Mouse (Mus musculus) large intestine, adult 2 months (tissue): ENCODE measurements at regions not wholly inside any gene's neighbourhood (a gene's known extent, or its start where the extent isn't known, plus 50 kb on each side); places are given as distances from the start of the nearest gene placed in this dataset.

Source experiments
- DNase-seq: peaks from one replicate; pipeline ENCODE4 v3.0.0-alpha.2; 2012; ENCODE audit warnings: low read depth, low spot score
- WGBS: fragments of 180-500 bp; shearing (Covaris S2); methylation state at CpG from one replicate; pipeline ENCODE4 v1.1.7; 2018; 5-methylcytosine and 5-hydroxymethylcytosine counted together

DNA sequence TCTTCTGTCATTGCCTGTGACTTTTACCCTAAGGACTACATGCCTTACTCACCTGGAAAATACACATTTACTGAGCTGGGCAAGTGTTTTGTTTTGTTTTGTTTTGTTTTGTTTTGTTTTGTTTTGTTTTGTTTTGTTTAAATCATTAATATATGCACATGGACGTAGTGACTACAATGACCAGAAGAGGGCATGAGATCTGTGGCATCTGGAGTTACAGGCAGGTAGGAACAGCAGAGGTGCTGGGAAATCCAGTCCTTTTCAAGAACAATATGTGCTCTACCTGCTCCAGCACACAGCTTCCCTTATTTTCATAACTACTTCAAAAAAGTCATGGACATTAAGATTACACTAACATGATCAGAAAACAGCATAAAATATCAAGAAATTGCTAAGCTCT lies 324.4 kb upstream of the Thbs1 start:
- no peak for DNase-seq
- WGBS = 83% methylated on average over 1 of the region's 1 CpGs

DNA sequence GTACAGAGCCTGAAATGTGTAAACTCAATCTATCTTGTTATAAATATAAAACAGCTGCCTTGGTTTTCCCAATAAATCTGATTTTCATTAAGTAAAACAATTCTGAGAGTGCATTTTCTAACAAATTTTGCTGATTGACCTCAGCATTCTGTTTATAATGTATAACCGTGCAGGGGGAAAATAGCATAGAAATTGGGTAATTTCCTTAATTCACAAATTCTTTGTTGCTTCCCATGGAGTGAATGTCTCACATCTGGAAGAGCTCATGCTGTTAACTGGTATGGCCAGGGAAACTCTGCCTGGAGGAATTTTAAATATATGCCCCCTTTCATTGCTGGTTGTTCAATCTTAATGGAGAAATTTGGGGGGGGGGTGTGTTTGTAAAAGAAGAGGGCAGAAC lies 317.4 kb upstream of the Thbs1 start:
- 91% methylated on average over 1 of the region's 1 CpGs for WGBS

DNA sequence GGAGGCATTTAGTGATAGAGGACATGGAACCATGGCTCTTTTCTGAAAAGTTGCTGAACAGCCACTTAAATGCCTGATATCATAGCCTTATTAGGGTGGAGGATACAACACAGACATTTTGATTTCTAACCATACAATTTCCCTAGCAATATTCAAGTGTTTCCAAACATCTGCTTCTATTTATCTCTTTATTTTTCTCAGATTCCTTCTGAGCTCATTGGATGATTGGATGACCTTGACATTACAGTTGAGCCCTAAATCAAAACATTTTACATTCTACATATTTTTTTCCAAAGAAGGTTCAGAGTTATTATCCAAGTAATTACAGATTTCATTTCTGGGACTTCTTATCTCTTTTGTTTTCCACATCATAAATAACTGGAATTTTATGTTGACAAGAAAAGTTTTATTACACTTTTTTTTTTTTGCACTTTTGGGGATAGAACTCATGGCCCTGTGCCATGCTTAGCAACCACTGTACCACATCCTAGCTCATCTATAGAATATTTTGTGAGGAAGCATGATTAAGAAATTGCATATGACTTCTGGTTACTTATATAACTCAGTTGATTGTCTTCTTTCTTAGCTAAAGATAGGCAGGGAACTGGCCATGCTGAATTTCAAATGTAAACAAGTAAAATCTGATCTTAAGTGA lies 309.6 kb upstream of the Thbs1 start:
- no peak for DNase-seq

More for the DNA sequence above, 317.4 kb upstream of the Thbs1 start:
- no peak for DNase-seq

DNA sequence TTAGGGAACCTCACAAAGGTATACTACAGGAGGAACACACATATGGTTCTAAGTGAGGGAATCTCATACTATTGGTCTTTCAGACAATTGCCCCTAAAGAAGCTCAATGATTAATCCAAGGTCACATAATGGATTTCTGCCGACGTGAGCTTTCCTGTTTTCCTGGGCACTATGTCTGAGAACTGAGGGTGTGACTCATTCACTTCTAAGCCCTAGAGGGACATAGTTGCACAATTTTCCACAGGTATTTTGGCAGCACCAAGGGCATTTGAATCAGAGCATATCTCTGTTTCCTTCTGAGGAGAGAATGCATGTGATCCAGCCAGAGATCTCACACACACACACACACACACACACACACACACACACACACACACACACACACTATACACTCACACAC lies 309.0 kb upstream of the Thbs1 start:
- WGBS = 21% methylated on average over 2 of the region's 2 CpGs
- no peak for DNase-seq

DNA sequence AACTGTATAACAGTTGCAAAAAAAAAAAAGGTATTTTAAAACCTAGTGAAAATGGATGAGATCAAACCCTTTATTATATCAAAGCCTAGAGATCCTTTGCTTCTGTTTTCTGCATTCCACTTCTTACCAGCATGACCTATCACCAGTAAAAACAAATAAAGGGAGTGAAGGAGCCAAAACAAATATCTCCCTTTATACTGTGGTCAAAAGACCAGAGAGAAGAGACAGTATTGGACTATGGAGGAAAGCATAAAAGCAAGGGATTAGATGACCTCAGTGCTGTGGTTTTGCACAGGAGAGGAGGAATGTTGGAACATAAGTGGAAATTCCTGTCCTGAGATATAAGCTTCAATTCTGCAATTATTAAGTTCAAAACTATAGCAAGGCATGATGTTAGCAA lies 307.0 kb upstream of the Thbs1 start:
- DNase-seq = no peak

DNA sequence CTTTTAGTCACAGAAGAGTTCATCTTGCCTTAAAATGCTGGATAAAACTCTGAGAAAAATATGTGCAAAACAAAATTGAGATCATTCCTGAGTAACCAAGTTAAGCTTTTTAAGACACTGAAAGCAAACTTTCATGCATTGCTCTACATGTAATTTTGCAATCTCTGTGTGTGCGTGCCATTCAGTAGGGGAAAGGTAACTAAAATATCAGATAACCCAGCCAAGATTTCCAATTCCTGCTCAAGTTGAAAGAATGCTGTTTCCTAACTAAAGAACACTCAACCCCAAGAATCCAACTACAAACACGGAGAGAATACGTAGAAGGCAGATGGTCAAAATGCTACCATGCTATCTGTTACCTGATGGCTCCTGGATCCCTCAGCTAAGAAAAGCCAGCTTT lies 304.6 kb upstream of the Thbs1 start:
- WGBS = 84% methylated on average over 3 of the region's 3 CpGs
- no peak for DNase-seq

DNA sequence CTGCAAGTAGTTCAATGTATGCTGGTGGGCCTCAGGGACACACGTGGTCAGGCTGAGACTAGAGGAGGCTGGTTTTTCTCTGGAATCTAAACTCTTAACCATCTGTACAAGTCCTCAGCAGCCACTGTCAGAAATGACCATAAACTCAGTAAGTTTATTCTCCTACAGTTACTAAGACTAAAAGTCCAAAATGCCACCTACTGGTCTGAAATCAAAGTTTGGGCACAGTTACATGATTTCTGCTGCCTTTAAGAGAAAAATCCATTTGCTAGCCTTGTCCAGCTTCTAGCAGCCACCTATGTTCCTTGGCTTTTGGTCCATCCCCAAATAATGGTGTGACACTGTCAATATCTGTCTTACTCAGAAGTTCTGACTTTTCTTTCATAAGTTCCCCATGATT lies 300.2 kb upstream of the Thbs1 start:
- WGBS = 59% methylated on average over 1 of the region's 1 CpGs
- DNase-seq = no peak

DNA sequence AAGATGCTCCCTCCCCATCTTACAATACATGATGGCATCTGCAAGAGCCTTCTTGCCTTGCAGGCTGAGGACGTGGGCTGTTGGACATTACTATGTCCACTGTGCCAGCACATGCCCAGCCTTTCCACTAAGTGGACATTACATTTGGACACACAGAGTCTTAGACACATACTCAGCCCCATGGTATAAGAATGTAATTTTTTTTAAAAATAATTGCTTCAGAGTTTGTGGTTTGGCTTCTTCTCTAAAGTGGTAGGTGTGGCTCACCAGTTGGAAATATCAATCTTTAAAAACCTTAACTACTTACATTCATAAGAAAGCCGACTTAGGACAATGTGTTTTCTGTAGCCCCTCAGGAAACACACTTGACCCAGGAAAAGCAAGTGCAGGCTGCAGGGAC lies 299.7 kb upstream of the Thbs1 start:
- 75% methylated on average over 2 of the region's 2 CpGs for WGBS
- no peak for DNase-seq

DNA sequence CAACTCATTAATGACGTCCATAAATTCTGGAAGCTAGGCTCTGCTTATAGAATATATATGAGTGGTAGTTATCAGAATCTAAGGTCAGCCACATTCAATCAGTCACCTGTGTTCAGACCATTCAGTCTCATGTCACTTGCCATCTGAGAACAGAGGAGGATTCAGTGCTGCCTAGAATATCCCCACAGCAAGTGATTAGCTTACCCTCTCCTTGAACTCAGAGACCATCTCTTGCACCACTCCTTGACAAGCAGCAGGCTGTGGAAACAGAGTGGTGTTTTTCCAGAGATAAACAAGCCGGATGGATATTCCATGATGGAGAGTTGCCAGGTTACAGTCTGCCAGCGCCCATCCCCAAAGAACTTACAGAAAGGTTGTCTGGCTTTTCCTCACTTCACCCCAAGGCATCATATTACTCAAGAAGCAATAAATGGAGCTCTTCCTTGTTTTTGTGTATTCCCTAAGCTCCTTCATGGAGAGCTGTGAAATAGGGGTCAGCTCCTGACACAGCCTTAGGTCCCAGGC lies 291.9 kb upstream of the Thbs1 start:
- 70% methylated on average over 3 of the region's 3 CpGs for WGBS
- no peak for DNase-seq

DNA sequence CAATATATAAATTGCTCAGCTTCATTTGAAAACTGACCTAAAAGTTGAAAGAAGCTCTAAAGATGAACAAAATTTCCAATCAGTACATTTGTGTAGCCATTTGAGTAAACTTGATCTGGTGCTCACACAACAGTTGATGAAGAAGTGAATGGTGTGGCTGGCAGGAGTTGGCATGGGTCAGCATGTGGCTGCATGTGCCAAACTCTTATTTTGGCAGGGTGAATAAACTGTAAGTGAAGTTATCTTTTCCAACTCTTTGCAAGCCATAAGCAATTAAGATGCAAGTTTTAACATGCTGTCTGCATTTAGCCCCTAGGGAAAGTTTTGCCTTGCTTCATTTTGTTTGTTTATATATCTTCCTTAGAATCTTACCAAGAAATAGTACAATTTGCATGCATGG lies 291.0 kb upstream of the Thbs1 start:
- no peak for DNase-seq

DNA sequence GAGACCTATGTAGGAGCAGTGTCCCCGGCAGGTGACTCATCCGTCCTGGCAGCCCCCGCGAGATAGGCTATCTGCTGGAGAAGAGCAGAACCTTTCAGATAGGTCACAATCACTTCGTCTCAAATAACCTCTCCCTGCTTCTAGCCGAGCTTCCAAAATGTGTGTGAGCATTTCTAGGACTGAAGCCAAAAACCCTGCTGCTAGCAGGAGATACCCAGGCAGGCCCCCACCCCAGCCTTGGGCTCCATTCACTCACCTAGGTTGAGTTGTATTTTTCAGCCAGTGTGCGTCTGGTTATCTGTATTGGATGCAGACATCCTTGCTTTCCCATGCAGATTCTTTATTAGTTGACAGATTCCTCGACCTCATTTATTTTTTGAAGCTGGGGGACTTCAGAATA lies 286.6 kb upstream of the Thbs1 start:
- no peak for DNase-seq
- 78% methylated on average over 8 of the region's 8 CpGs for WGBS

DNA sequence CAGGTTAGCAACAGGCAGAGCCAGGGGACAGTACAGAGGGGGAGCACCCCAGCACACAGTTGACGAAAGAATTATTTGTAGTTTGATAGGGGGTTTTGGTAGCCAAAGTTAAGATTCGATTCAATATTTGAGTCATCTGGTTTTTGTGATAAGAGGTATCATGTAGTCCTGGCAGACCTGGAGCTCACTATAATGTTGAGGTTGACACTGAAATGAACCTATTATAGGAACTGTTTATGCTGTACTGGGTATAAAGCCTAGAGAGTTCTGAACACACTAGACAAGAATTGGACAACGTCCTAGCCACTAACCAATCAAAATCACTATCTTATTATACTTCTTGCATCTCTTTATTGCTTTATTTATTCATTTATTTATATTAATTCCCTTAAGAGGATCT lies 284.4 kb upstream of the Thbs1 start:
- 83% methylated on average over 3 of the region's 3 CpGs for WGBS

DNA sequence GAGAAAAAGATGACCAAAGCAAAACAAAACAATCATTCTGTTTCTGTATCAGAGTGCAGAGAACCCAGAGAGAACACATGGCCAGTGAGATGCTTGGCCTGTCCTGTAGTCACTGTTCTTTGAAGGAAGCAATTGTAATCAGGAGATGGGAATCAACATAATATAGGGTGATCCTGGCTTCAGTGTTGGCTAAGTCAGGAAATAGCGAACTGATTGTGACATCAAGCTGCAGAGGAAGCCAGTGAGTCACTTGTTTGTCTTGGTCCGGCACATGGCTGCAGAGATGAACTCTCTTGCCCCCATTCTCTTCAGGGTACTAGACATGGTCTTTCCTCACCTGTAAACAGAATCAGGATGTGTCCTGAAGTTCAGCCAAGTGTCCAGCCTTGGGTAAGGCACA lies 273.3 kb upstream of the Thbs1 start:
- no peak for DNase-seq
- 19% methylated on average over 2 of the region's 2 CpGs for WGBS

More for the DNA sequence above, 284.4 kb upstream of the Thbs1 start:
- DNase-seq = no peak

DNA sequence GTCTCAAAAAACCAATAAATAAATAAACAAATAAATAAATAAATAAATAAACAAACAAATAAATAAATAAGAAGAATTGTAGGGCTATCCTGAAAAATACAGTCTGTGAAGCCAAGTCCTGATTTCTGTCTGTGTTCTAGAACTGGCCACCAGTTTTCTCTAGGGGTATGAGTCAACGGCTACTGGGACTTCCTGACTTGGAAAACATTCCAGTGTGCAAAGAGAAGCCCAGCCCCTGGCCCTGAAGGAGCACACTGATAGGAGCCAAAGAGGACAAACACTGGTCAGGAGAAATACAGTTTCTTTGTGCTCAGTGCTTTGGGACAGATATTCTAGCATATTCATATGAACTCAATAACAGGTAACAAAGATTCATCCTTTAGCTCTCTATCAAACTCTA lies 271.3 kb upstream of the Thbs1 start:
- DNase-seq = no peak
- 71% methylated on average over 1 of the region's 1 CpGs for WGBS

DNA sequence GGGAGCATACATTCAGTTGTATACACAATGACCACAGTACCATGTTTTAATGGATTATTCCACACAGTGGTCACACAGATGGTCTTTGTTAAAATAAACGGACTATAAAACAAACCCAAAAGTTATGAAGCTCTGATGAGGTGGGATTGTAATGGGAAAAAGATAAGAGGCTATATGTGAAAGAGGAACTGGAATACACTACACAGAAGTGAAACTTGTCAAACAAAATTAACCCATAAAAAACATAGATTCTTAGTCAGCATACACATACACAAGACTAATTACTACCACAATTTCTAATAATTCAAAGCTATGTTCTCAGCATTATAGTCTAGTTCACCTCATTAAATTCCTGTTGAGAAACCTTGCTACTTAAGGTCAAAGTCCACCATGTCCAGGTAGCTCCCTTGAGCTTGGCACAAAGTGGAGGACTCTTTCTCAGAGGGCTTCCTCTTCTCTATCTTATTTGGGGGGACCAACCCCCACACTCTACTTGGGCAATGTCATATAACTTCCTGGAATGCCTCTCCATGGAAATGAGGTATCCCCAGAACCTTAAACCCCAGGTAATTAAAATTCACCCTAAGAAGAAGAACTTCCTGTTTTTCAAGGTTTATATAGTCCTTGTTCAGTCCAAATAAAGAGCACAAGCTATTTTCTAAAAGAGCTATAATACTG lies 269.2 kb upstream of the Thbs1 start:
- no peak for DNase-seq
- WGBS = 54% methylated on average over 1 of the region's 1 CpGs

DNA sequence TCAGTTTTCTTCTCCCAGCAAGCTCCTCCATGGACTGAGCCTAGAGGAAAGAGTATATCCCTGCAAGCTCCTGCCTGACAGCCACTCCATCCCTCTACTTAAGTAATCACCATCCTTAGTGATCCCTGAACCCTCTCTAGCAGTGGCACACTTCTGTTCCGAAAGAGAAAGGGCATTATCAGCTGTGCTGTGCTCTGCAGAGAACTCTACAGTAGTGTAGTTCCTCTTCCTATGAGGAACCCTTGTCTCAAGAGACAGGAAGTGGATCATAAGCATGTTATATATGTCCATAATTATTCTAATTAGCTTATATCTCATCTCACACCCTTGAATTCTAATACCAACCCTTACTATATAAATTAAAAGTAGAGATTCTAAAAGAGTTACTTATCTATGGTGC lies 259.2 kb upstream of the Thbs1 start:
- DNase-seq = no peak
- WGBS = 55% methylated on average over 1 of the region's 1 CpGs

DNA sequence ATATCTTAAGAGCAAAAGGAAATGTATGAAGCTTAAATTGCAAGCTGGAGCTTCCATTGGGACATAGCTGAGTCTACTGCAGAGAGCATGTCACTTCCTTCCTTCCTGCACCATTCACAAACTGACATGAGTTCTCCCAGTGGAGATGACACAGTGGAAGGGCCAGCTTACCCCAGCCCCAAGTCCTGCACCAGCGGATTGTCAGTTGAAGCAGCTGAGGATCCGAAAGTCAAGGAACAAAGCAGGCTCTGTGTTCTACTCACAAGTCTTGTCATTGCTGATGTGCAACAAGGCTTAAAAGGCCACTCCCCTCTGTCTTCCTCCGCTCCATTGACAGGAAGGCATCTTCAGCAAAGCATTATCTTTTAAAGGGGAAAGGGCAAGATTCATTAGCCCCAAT lies 249.4 kb upstream of the Thbs1 start:
- WGBS = 88% methylated on average over 3 of the region's 3 CpGs
- no peak for DNase-seq

DNA sequence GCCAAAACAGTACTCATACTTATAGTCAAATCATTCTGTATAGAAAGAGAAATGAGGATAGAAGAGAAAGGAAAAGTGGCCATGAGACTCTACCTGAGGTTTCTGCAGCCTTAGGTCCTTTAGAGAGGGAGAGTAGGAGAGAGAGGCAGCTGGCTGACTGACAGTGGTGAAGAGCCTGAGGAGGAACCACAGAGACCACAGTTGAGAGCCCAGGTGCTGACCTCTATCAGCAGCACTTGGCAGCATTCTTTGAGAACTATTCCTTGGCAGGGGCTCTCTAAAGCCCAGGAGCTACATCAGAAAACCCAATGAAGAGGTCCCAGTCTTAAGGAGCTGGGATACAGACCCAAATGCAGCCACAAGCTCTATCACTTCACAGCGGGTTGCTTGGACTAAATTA lies 246.6 kb upstream of the Thbs1 start:
- 97% methylated on average over 1 of the region's 1 CpGs for WGBS
- no peak for DNase-seq

DNA sequence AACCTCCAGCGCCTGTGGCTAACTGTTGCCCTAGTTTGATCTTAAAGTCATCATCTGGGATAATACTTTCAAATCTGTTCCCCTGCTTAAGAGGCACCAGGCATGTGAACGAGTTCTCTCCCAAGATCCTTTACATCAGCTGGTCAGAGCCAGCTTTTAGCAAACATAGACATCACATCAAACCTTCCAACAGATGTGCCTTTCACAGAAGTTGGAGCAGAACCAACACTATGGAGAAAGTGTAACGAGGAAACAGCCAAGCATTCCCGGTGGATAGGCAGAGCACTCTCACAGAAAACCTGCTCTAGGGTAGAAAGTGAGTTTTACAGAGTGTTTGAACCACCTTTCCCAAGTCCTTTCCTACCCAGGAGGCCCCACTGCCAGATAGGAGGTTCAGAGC lies 244.7 kb upstream of the Thbs1 start:
- 43% methylated on average over 4 of the region's 4 CpGs for WGBS

DNA sequence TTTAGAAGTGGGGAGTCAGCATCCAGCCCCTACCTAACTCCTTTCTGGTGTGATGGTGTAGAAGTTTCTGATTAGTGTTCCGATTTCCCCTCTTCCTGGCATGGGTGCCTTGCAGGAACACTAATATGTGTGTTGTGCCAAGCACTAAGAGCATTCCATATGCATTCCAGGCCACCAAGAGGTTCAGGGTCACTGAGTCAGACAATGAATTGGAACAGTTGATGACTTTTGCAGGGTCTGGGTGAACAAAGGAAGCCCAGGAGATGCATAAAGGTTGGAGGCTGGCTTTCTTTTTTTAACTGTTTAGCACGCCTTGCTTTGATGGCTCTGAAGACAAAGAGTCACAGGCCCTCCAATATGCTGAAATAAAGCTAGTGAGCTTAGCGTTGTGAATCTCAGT lies 244.3 kb upstream of the Thbs1 start:
- no peak for DNase-seq
- 81% methylated on average over 3 of the region's 3 CpGs for WGBS

More for the DNA sequence above, 244.7 kb upstream of the Thbs1 start:
- no peak for DNase-seq

DNA sequence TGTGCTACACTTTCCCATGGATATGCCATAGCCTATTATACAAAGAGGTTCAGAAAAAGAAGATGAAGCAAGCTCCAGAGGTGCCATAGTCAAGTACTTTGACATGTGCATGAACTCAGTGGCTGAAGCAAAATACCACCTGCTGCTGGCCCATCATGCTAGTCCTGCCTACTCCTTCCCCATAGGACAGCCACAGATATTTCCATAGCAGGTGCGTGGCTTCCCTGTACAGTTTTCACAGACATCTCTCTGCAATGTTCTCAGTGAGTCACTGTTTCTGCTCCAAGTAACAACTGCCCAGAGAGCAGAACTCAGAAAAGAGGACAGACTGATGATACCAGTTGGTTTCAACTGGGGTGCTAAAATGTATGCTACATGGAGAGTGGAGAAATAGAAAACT lies 242.8 kb upstream of the Thbs1 start:
- WGBS = 98% methylated on average over 1 of the region's 1 CpGs
- DNase-seq = no peak
